Mouse (Mus musculus) kidney, adult 8-10 months (tissue): ENCODE results near the gene St6galnac3.

ENCODE experiments used
- DNase-seq, 2 experiments: peaks; one replicate each; pipeline ENCODE4 v3.0.0; 2022

Gene St6galnac3

DNA sequence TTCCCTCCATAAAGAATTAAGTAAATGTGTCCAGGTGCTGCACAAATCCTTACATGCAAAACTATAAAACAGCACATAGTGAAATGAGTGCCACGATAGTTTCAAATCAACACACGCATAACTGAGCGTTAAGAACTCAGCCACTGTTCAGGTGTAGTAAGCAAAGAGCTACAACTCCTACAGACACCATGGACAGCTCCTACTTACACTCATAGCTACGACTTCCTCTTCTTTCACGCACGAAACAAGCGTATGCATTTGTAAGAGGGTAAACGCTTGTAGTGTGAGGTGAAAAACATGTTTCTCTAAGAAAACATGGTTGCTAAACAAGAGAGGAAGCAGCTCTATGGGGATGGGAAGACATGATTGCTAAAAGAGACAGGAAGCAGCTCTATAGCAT lies 457.6 kb downstream of the St6galnac3 start:
- DNase-seq = no peak

DNA sequence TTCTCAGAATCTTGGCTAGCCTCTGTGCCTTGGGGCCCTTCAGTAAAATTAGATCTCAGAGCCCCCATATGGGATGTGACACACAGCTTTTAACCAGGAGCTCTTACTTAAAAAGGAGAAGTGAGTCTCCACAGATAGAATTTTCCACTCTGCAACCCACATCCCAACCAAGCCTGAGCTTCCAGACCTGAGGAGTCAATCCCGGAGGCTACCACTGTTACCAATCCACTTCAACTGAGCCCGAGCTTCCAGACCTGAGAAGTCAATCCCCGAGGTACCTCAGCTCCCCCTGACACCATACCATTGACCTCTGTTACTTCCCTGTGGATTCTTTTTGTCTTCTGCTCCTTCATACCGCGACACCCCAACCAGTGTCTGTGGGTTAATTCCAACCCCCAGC lies 463.0 kb downstream of the St6galnac3 start:
- DNase-seq = no peak

DNA sequence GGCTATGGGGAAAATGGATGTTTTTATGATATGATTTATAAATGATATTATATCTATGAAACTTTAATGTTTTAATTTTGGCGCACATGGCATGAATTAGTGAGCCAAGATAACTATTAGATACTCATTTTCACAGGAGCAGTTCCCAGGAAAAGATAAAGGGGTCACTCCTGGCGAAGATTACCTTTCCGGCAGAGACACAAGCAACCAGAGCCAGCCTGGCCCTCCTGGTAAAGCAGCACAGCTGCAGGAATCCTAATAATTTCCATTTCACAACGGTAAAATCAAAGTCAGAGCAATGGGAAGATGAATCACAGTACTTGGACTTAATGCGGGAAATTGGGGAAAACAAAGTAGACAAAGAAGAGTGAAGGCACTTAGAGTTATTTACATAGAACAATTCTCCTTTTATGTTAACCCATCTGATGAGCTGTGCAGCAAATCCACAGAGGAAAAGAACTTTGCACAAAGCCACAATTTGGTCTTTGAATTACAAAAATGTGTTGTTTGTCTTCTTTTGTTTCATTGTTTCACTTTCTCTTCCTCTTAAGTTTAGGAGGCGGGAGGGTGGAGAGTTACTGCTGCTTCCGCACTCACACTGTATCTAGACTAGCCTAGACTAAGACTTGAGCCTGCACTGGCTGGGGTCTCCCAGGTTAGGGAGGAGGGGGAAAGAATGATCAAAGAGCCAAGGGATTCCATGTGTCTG lies 464.6 kb downstream of the St6galnac3 start:
- DNase-seq = no peak

DNA sequence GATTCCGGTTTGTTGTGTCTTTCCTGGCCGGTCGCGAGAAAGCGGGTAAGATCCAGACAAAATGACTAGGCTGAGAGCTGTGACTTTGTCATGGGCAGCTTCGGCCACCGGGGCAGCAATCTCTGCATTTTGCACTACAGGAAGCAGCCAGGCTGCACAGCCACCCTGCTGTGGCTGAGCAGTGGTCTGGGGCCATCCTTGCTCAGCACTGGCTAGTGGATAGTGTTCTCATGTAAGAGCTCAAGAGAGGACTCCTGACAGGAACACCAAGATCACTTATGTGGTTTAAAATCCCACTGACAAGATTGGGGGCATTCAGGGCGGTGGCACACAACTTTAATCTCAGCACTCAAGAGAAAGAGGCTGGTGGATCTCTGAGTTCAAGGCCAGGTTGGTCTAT lies 469.1 kb downstream of the St6galnac3 start:
- no peak for DNase-seq

- no peak for DNase-seq
Measured at GRCm38 (mm10) chr3:153251653-153252052, 473.3 kb downstream of the St6galnac3 start.

GRCm38 (mm10) chr3:153250598-153251257 lies 474.2 kb downstream of the St6galnac3 start:
- peak; percentile 41 to 74 for DNase-seq

DNA sequence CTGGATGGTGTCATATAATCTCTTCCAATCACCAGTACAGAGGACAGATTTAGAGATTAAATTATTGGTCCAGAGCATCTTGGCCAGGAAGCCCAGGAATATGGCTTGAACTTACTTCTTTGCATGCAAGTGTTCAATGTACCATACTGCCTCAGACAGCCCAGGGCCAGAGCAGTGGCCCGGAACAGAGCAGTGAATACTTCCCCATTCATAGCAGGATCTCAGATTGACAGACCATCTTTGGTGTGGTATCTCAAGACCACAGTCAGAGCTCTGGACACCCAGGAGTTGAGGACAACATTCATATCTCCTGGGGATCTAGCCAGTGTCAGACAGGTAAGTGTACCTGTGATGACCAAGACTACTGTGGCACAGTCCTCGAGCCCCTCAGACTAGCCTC lies 476.1 kb downstream of the St6galnac3 start:
- no peak for DNase-seq

- no peak for DNase-seq
Measured at GRCm38 (mm10) chr3:153248029-153248428, 476.9 kb downstream of the St6galnac3 start.

- DNase-seq = no peak
Measured at GRCm38 (mm10) chr3:153242524-153242923, 482.4 kb downstream of the St6galnac3 start.

DNA sequence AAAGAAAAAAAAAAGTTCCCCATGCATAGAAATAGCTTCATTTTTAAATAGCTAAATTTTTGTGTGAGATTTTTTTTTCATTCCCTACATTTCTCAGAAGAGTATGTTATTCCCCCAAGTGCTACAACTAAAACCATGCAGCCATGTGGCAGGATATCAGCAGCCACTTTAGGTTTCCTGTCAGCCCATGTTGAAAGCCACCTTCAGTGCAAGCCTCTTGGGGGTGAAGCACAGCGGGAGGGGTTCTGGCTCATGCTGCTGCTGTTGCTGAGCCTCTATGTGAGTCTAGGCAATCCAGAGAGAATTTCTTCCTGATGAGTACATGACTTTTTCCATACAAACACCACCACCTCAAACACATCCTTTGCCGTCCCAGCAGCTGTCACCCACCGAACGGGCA lies 483.8 kb downstream of the St6galnac3 start:
- DNase-seq = no peak

- no peak for DNase-seq
Measured at GRCm38 (mm10) chr3:153240366-153240765, 484.6 kb downstream of the St6galnac3 start.

GRCm38 (mm10) chr3:153238381-153238780 lies 486.6 kb downstream of the St6galnac3 start:
- DNase-seq = no peak

DNA sequence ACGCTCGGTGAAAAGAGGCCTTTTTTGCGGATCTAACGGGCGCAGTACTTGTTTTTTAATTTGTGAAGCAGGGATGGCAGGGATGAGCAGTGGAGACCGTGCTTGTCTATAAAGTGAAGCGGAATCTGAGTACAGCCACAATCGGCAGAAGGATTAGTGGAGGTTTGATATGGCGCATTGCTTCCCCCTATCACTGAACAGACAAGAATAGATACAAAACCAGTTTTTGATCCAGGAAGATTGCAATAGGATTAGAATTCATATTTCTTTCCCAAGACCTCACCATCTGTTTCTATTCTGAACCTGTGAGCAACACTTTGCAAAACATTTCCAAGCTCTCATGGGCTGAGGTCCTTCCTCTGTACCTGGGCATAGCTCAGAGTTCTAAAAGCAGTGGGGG lies 488.7 kb downstream of the St6galnac3 start:
- no peak for DNase-seq

- peak; percentile 37 to 68 for DNase-seq
Measured at GRCm38 (mm10) chr3:153222611-153223402, 502.2 kb downstream of the St6galnac3 start.

DNA sequence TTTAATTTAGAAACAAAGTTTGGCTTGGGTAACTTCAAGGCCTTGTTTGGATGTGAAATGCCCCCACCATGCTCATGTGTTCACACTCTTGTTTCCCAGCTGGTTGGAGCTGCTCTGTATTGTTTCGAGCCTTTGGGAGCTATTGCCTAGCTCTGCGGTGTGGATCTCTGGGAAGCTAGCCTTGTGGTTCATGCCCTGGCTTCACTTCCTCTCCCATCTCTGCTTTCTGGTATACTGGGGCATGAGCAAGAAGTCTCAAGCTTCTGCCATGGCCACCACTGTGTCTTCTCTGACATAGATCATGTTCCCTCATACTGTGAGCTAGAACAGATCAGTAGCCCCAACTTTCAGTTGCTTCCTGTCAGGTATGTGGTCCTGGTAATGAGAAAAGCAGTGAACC lies 505.6 kb downstream of the St6galnac3 start:
- DNase-seq = no peak

DNA sequence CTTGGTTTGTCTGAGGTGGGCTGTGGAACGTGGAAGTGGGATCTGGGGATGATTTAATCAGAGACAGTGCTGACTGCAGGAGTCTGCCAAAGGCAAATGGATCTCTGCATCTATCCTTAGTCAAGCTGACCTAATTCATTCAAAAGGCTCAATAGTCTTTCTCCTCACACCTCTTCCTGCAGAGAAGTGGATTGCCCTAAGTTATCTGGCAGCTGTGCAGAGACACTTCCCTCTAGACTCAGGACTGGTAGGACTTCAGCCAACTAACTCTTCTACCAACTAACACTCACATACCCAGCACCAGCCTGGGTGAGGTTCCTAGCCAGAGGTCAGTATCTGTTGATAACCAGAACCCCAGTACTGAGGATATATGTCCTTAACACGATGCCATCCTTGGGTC lies 516.8 kb downstream of the St6galnac3 start:
- DNase-seq = no peak

- no peak for DNase-seq
Measured at GRCm38 (mm10) chr3:153204046-153204445, 520.9 kb downstream of the St6galnac3 start.

- no peak for DNase-seq
Measured at GRCm38 (mm10) chr3:153201835-153202234, 523.1 kb downstream of the St6galnac3 start.

- no peak for DNase-seq
Measured at GRCm38 (mm10) chr3:153200801-153201200, 524.2 kb downstream of the St6galnac3 start.

GRCm38 (mm10) chr3:153200076-153200475 lies 524.9 kb downstream of the St6galnac3 start:
- DNase-seq = no peak

DNA sequence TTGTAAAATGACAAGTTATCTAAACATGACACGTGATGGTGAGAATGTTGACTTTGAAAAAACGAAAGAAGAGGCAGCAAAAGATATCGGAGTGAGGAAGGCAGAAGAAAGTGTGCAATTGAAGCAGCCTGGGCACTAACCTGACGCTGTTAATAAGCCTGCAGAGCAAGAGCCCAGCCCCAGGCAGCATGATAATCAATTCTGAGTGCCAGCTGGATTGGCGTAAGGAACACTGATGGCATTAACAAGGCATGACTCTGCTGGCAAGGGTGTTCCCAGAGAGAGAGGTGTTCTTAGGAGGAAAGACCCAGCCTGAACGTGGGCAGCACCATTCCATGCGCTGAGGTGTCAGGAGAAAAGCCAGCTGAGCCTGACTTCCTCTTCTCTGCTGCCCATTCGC lies 525.7 kb downstream of the St6galnac3 start:
- no peak for DNase-seq

- DNase-seq = peak; percentile 41 to 49
Measured at GRCm38 (mm10) chr3:153198514-153198913, 526.5 kb downstream of the St6galnac3 start.

GRCm38 (mm10) chr3:153193025-153193424 lies 531.9 kb downstream of the St6galnac3 start:
- DNase-seq = no peak

GRCm38 (mm10) chr3:153190742-153191141 lies 534.2 kb downstream of the St6galnac3 start:
- no peak for DNase-seq
